Mouse (Mus musculus) gastrocnemius, postnatal 10 days (tissue): ENCODE data around the gene Gm6657. TPM values are rescaled to one million over a fixed set of nuclear protein-coding genes. Genes with fewer than 3 reads are reported as not detected.

Experiments used
- total RNA-seq, 2 experiments: library from RNA; stranded (reverse); gene quantifications; 2 replicates each; pipeline ENCODE4 v1.2.3; 2021

Gm6657 gene
- total RNA-seq, 2 experiments from 2014 or later, result not detected

Other genes starting within 250 kb of the Gm6657 start
- 10 to 100 TPM; 24.0 to 24.4 TPM for gene Gphn, start 32.1 kb downstream of the Gm6657 start, total RNA-seq